Mouse (Mus musculus): ENCODE data around the gene Cenpl.
A peak's percentile ranks its signal among the peaks of the same experiment; 100 is the strongest.
"Not testable (repeated sequence)": the region's sequence is repeated elsewhere in the genome, so short reads cannot be mapped to it uniquely, and the experiment has no call there.

Gene Cenpl

GRCm38 (mm10) chr1:161070352-161071271 is at the start of gene Cenpl, which contains the start of gene Dars2:
Gene Cenpl, plus strand, starts transcription at chr1:161070713.
Gene Dars2, minus strand, starts transcription at chr1:161070658.
- peak; percentile 96 to 97 for DNase-seq

- DNase-seq, result no peak
Observed at GRCm38 (mm10) chr1:161025410-161026210, 44.9 kb upstream of the Cenpl start.

GRCm38 (mm10) chr1:161027196-161027595 is 43.3 kb upstream of the Cenpl start:
- DNase-seq, result no peak

- DNase-seq, result not testable (repeated sequence)
Observed at GRCm38 (mm10) chr1:161028427-161028826, 42.1 kb upstream of the Cenpl start.

- DNase-seq, result no peak
Observed at GRCm38 (mm10) chr1:161030058-161030457, 40.5 kb upstream of the Cenpl start.

GRCm38 (mm10) chr1:161031881-161032280 is 38.6 kb upstream of the Cenpl start:
- DNase-seq, result no peak

GRCm38 (mm10) chr1:161032345-161032744 is 38.2 kb upstream of the Cenpl start:
- DNase-seq, result no peak

GRCm38 (mm10) chr1:161033856-161034434 is 36.6 kb upstream of the Cenpl start:
- no peak for DNase-seq

GRCm38 (mm10) chr1:161034435-161035280 is 35.9 kb upstream of the Cenpl start, which contains the start of gene Zbtb37:
Gene Zbtb37, minus strand, starts transcription at chr1:161034849.
- peak; percentile 96 to 97 for DNase-seq

GRCm38 (mm10) chr1:161035281-161035785 is 35.2 kb upstream of the Cenpl start:
- DNase-seq, result no peak

GRCm38 (mm10) chr1:161035786-161036404 is 34.6 kb upstream of the Cenpl start:
- peak in 1 of 2 experiments; percentile 45 for DNase-seq

- peak in 1 of 2 experiments; percentile 14 for DNase-seq
Observed at GRCm38 (mm10) chr1:161036411-161036841, 34.1 kb upstream of the Cenpl start.

- no peak for DNase-seq
Observed at GRCm38 (mm10) chr1:161037026-161037425, 33.5 kb upstream of the Cenpl start.

GRCm38 (mm10) chr1:161037599-161037998 is 32.9 kb upstream of the Cenpl start:
- DNase-seq, result no peak

- DNase-seq, result no peak
Observed at GRCm38 (mm10) chr1:161038004-161038403, 32.5 kb upstream of the Cenpl start.

GRCm38 (mm10) chr1:161038968-161039721 is 31.4 kb upstream of the Cenpl start:
- DNase-seq, result no peak

- no peak for DNase-seq
Observed at GRCm38 (mm10) chr1:161039741-161040425, 30.6 kb upstream of the Cenpl start.

- no peak for DNase-seq
Observed at GRCm38 (mm10) chr1:161040426-161040770, 30.1 kb upstream of the Cenpl start.

GRCm38 (mm10) chr1:161040855-161041254 is 29.7 kb upstream of the Cenpl start:
- DNase-seq, result no peak
